Mouse (Mus musculus) layer of hippocampus, adult 2 months (tissue): ENCODE data around the gene Mrps35. TPM values are rescaled to one million over a fixed set of nuclear protein-coding genes. Genes with fewer than 3 reads are reported as not detected.

Source experiments
- DNase-seq, 2 experiments: peaks; one replicate each; pipeline ENCODE4 v3.0.0; 2022; ENCODE audit warnings: low spot score in 2 of 2
- H3K27ac ChIP-seq: fragments of 200-600 bp; 2 replicates; pipeline ENCODE4 v1.8.1; 2022
- H3K4me3 ChIP-seq: fragments of 200-600 bp; 2 replicates; pipeline ENCODE4 v1.8.1; 2022; ENCODE audit warnings: mild to moderate bottlenecking
- CTCF ChIP-seq: fragments of 200-600 bp; conservative IDR thresholded peaks from 2 replicates; pipeline ENCODE4 v1.8.1; 2022; ENCODE audit warnings: antibody characterized with exemption, mild to moderate bottlenecking, moderate library complexity
- total RNA-seq, 2 experiments: library from RNA; stranded (reverse); gene quantifications; 2 replicates each; pipeline ENCODE4 v1.2.3; 2021

Mrps35 gene
- total RNA-seq, 2 experiments from 2014 or later, result 41.7 to 54.8 TPM

DNA sequence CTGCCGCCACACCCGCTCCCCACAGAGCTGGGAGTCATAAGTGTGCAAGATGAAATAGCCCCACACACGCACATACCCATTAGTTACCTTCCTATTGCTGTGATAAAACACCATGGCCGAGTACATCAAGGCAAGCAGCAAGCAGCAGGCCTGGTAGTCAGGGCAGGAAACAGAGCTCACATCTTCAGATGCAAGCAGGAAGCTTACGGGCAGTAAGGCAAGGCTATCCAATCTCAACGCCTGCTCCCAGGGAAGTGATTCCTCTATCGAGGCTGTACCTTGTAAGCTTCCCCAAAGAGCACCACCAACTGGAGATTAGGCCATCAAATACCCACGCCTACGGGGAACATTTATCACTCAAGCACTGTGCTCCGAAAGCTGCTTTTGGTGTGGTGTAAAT is 37.4 kb downstream of the Mrps35 start:
- H3K27ac ChIP-seq, result no peak overlapping the region
- DNase-seq, result no peak
- no peak overlapping the region for H3K4me3 ChIP-seq
- no peak for TF ChIP-seq CTCF

- H3K27ac ChIP-seq, result no peak overlapping the region
- no peak for DNase-seq
- no peak overlapping the region for H3K4me3 ChIP-seq
- TF ChIP-seq CTCF, result no peak
Measured at GRCm38 (mm10) chr6:147085398-147086040, 43.0 kb downstream of the Mrps35 start.

GRCm38 (mm10) chr6:147086594-147087225 is 44.1 kb downstream of the Mrps35 start, which contains the start of gene Mansc4:
Gene Mansc4, minus strand, starts transcription at chr6:147087032.
- H3K27ac ChIP-seq, result no peak within 1 kb of the TSS
- TF ChIP-seq CTCF, result no peak
- DNase-seq, result no peak
- H3K4me3 ChIP-seq, result peak within 1 kb of the TSS; percentile 21; the same call in 1 of the 2 replicates

- DNase-seq, result no peak
- no peak overlapping the region for H3K4me3 ChIP-seq
- no peak overlapping the region for H3K27ac ChIP-seq
- no peak for TF ChIP-seq CTCF
Measured at GRCm38 (mm10) chr6:147087736-147088135, 45.2 kb downstream of the Mrps35 start.

GRCm38 (mm10) chr6:147088517-147088916 is 46.0 kb downstream of the Mrps35 start:
- Histone ChIP-seq H3K27ac (no peak overlapping the region), H3K4me3 (no peak overlapping the region)
- TF ChIP-seq CTCF, result peak; percentile 59
- DNase-seq, result no peak

GRCm38 (mm10) chr6:147090191-147090590 is 47.6 kb downstream of the Mrps35 start:
- TF ChIP-seq CTCF, result no peak
- Histone ChIP-seq H3K27ac (peak overlapping the region; percentile 97; the same call in 1 of the 2 replicates), H3K4me3 (peak overlapping the region; percentile 94; the same call in 1 of the 2 replicates)
- DNase-seq, result peak in 1 of 2 experiments; percentile 19

DNA sequence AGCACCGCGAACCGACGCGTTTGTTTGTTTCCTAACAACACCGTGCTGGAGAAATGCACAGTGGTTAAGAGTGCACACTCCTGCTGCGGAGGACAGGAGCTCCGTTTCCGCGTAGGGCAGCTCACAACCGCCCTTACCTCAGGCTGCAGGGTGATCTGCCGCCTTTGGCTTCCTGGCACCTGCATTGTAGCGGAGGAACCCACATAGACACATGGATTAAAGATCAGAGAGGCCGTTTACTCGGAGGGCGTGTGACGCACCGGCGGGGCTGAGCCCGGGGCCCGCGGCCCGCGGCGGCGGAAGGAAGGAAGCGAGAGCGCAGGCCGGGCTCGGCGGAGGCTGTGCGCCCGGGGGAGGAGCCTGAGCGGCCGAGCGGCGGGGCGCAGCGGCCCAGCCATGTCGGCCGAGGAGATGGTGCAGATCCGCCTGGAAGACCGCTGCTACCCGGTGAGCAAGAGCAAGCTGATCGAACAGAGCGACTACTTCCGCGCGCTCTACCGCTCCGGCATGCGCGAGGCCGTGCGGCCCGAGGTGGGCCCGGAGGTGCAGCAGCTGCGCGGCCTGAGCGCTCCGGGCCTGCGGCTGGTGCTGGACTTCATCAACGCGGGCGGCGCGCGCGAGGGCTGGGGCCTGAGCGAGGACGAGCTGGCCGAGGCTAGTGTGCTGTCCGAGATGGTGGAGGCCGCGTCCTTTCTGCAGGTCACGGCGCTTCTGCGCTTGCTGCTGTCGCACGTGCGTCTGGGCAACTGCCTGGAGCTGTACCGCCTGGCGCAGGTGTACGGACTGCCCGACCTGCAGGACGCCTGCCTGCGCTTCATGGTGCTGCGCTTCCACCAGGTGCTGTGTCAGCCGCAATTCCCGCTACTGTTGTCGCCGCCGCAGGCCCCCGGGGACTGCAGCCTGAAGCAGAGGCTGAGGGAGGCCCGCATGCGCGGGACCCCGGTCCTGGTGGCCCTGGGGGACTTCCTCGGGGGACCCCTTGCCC is 48.9 kb downstream of the Mrps35 start, which contains the start of gene Klhl42:
Gene Klhl42, plus strand, starts transcription at position 244 of the 985 bp plus-strand sequence.
- TF ChIP-seq CTCF, result no peak

GRCm38 (mm10) chr6:147092136-147092535 is 49.6 kb downstream of the Mrps35 start:
- H3K4me3 ChIP-seq, result peak overlapping the region; percentile 94
- TF ChIP-seq CTCF, result no peak
- peak; percentile 16 to 47 for DNase-seq
- H3K27ac ChIP-seq, result peak overlapping the region; percentile 97

More for the DNA sequence above, 48.9 kb downstream of the Mrps35 start, which contains the start of gene Klhl42:
- peak; percentile 45 to 69 for DNase-seq
- Histone ChIP-seq H3K4me3 (peak within 1 kb of the TSS; percentile 94), H3K27ac (peak within 1 kb of the TSS; percentile 97)

- no peak for DNase-seq
- H3K27ac ChIP-seq, result no peak overlapping the region
- TF ChIP-seq CTCF, result no peak
- no peak overlapping the region; the same call in 1 of the 2 replicates for H3K4me3 ChIP-seq
Measured at GRCm38 (mm10) chr6:147094771-147095170, 52.2 kb downstream of the Mrps35 start.

DNA sequence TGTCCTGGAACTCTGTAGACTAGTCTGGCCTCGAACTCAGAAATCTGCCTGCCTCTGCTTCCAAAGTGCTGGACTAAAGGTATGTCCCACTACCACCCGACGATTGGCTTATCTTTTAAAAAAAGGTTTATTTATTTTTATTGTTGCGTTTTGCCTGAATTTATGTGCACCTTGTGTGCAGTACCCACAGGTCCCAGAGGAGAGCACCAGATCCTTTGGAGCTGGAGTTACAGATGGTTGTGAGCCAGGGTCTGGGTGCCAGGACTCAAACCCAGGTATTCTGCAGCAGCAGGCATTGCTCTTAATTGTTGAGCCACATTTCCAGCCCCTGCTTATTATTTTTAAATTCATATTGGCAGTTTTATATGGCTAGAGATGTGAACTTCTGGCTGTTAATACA is 53.5 kb downstream of the Mrps35 start:
- H3K4me3 ChIP-seq, result no peak overlapping the region
- TF ChIP-seq CTCF, result peak; percentile 35

GRCm38 (mm10) chr6:147096934-147097333 is 54.4 kb downstream of the Mrps35 start:
- no peak for DNase-seq
- Histone ChIP-seq H3K4me3 (no peak overlapping the region), H3K27ac (no peak overlapping the region)
- no peak for TF ChIP-seq CTCF

More for the DNA sequence above, 53.5 kb downstream of the Mrps35 start:
- H3K27ac ChIP-seq, result no peak overlapping the region
- DNase-seq, result no peak

GRCm38 (mm10) chr6:147097346-147097929 is 54.9 kb downstream of the Mrps35 start:
- Histone ChIP-seq H3K27ac (no peak overlapping the region), H3K4me3 (no peak overlapping the region)
- no peak for TF ChIP-seq CTCF
- no peak for DNase-seq
